Mouse (Mus musculus): Measurements from ENCODE around the gene Bpifa2. TPM values are rescaled to one million over a fixed set of nuclear protein-coding genes. Genes with fewer than 3 reads are reported as not detected.
"Not testable (repeated sequence)": the region's sequence is repeated elsewhere in the genome, so short reads cannot be mapped to it uniquely, and the experiment has no call there.

Bpifa2 gene
- polyA plus RNA-seq, 1 experiment: not detected

- peak; percentile 2 for DNase-seq
- Histone ChIP-seq H3K4me1 (ENCODE audit: control insufficient read depth, insufficient read depth, low read length) (no peaks in the 10 kb centered on the region), H3K27me3 (replicated peaks; ENCODE audit: control insufficient read depth, insufficient read depth, low read length) (no peaks in the 10 kb centered on the region), H3K4me3 (ENCODE audit: insufficient read depth, low read depth, low read length) (no peak overlapping the region), H3K36me3 (ENCODE audit: control insufficient read depth, insufficient read depth, low read length) (no peaks in the 10 kb centered on the region), H3K27ac (ENCODE audit: insufficient read depth, low read depth, low read length) (no peak overlapping the region)
- no peak for TF ChIP-seq POLR2A (IDR thresholded peaks at IDR 0.05; ENCODE audit: low read depth, low read length)
- TF ChIP-seq CTCF (conservative IDR thresholded peaks at IDR 0.05; ENCODE audit: insufficient read depth, insufficient read length, low read depth, low read length): no peak
These were observed 7.0 kb upstream of the Bpifa2 start for GRCm38 (mm10) chr2:154001056-154001455.

DNA sequence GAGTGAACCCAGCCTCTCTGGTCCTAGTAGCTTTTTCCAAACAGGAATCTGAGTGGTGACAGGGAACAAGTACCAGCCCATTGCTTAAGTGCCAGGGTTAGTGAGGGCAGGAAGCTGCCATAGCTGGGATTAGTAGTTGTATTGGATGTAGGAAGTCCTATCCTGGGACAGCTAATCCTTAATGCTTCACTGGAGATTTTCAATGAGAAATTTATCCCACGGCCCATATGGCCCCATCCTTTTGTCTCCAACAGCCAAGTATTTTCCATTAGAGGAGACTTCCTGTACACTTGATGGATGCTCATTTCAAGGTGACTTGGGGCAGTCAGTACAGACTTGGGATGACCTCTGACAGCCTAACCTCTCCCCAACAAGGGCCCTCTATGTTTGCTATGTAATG lies 3.6 kb upstream of the Bpifa2 start:
- TF ChIP-seq POLR2A (IDR thresholded peaks at IDR 0.05; ENCODE audit: low read depth, low read length) (no peak), CTCF (conservative IDR thresholded peaks at IDR 0.05; ENCODE audit: insufficient read depth, insufficient read length, low read depth, low read length) (no peak)
- no peaks in the 10 kb centered on the region for H3K4me1 ChIP-seq (ENCODE audit: control insufficient read depth, insufficient read depth, low read length)
- H3K4me3 ChIP-seq (ENCODE audit: insufficient read depth, low read depth, low read length): no peak overlapping the region
- no peaks in the 10 kb centered on the region for H3K27me3 ChIP-seq (replicated peaks; ENCODE audit: control insufficient read depth, insufficient read depth, low read length)
- H3K36me3 ChIP-seq (ENCODE audit: control insufficient read depth, insufficient read depth, low read length): no peaks in the 10 kb centered on the region
- WGBS: 53% methylated on average over 1 of the region's 1 CpGs
- no peak for DNase-seq
- H3K27ac ChIP-seq (ENCODE audit: insufficient read depth, low read depth, low read length): no peak overlapping the region

DNA sequence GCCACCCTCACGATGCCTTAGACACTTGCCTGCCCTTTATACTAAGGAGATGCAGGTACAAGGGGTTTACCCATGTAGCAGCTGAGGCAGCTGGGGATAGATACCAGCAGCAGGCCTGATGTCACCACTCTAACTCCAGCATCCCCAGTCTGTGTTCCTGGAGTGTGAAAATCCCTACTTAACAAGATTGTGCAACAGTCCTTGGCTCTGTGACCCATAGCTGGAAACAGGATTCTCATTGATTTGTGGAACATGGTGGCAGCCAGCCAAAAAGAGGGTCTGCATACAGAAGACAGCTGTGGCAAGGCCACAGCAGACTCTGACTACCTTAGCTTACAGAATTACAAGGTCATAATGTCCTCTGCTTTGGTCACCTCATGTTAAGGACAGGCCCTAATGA lies 3.0 kb upstream of the Bpifa2 start:
- no peaks in the 10 kb centered on the region for H3K27me3 ChIP-seq (replicated peaks; ENCODE audit: control insufficient read depth, insufficient read depth, low read length)
- no peak overlapping the region for H3K27ac ChIP-seq (ENCODE audit: insufficient read depth, low read depth, low read length)
- H3K4me1 ChIP-seq (ENCODE audit: control insufficient read depth, insufficient read depth, low read length): no peaks in the 10 kb centered on the region
- H3K36me3 ChIP-seq (ENCODE audit: control insufficient read depth, insufficient read depth, low read length): no peaks in the 10 kb centered on the region
- no peak overlapping the region for H3K4me3 ChIP-seq (ENCODE audit: insufficient read depth, low read depth, low read length)
- no peak for TF ChIP-seq CTCF (conservative IDR thresholded peaks at IDR 0.05; ENCODE audit: insufficient read depth, insufficient read length, low read depth, low read length)
- 87% methylated on average over 1 of the region's 1 CpGs for WGBS
- DNase-seq: no peak

- WGBS: 92% methylated on average over 4 of the region's 4 CpGs
- Histone ChIP-seq H3K27me3 (replicated peaks; ENCODE audit: control insufficient read depth, insufficient read depth, low read length) (no peaks in the 10 kb centered on the region), H3K4me1 (ENCODE audit: control insufficient read depth, insufficient read depth, low read length) (no peaks in the 10 kb centered on the region), H3K27ac (ENCODE audit: insufficient read depth, low read depth, low read length) (no peak overlapping the region), H3K4me3 (ENCODE audit: insufficient read depth, low read depth, low read length) (no peak overlapping the region), H3K36me3 (ENCODE audit: control insufficient read depth, insufficient read depth, low read length) (no peaks in the 10 kb centered on the region)
- DNase-seq: no peak
- TF ChIP-seq POLR2A (IDR thresholded peaks at IDR 0.05; ENCODE audit: low read depth, low read length) (no peak), CTCF (conservative IDR thresholded peaks at IDR 0.05; ENCODE audit: insufficient read depth, insufficient read length, low read depth, low read length) (no peak)
These were observed 2.3 kb upstream of the Bpifa2 start for GRCm38 (mm10) chr2:154005734-154006133.

DNA sequence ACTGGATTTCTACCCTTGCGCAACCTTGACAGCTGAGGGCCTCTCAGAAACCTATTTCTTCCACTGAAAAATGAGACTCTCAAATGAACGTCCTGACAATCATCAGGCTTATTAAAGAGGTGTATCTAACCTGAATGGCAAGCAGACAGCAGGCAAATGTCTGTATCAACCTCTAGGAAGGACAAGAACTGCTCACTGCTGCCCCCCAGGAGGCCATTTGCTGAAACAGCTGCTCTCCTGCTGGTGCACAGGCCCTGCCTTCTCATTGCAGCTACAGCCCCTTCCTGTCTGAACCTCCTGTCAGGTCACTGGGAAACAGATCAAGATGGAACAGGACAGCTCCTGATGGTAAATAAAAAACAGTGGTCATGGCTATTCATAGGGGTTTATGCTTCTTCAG lies 1.7 kb upstream of the Bpifa2 start:
- no peaks in the 10 kb centered on the region for H3K36me3 ChIP-seq (ENCODE audit: control insufficient read depth, insufficient read depth, low read length)
- no peak overlapping the region for H3K27ac ChIP-seq (ENCODE audit: insufficient read depth, low read depth, low read length)
- WGBS: 88% methylated on average over 2 of the region's 2 CpGs
- no peaks in the 10 kb centered on the region for H3K4me1 ChIP-seq (ENCODE audit: control insufficient read depth, insufficient read depth, low read length)
- H3K4me3 ChIP-seq (ENCODE audit: insufficient read depth, low read depth, low read length): no peak overlapping the region
- TF ChIP-seq CTCF (conservative IDR thresholded peaks at IDR 0.05; ENCODE audit: insufficient read depth, insufficient read length, low read depth, low read length): no peak
- no peaks in the 10 kb centered on the region for H3K27me3 ChIP-seq (replicated peaks; ENCODE audit: control insufficient read depth, insufficient read depth, low read length)
- DNase-seq: no peak

- Histone ChIP-seq H3K4me3 (ENCODE audit: insufficient read depth, low read depth, low read length) (no peak overlapping the region), H3K27me3 (replicated peaks; ENCODE audit: control insufficient read depth, insufficient read depth, low read length) (no peaks in the 10 kb centered on the region), H3K36me3 (ENCODE audit: control insufficient read depth, insufficient read depth, low read length) (no peaks in the 10 kb centered on the region), H3K27ac (ENCODE audit: insufficient read depth, low read depth, low read length) (no peak overlapping the region), H3K4me1 (ENCODE audit: control insufficient read depth, insufficient read depth, low read length) (no peaks in the 10 kb centered on the region)
- 71% methylated on average over 1 of the region's 1 CpGs for WGBS
- no peak for TF ChIP-seq POLR2A (IDR thresholded peaks at IDR 0.05; ENCODE audit: low read depth, low read length)
- DNase-seq: no peak
These were observed 684 bp upstream of the Bpifa2 start for GRCm38 (mm10) chr2:154007381-154007780.

DNA sequence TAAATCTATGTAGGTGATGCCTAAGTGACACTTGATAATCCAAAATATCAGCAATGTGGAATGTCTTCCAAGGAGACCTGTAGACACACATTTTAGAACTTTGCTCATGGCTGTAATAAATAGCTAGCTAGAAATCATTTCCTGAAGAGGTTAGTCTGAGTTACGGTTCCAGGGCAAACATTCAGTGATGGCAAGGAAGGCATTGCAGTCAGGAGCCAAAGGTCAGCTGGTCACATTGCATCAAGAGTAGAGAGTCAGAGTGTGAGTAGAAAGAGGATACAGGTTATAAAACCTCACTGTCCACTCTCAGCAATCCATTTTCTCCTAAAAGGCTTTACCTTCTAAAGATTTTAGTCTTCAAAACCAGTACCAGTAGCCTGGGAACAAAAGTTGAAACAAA lies 9.9 kb downstream of the Bpifa2 start:
- DNase-seq: peak; percentile 80
- no peaks in the 10 kb centered on the region for H3K36me3 ChIP-seq (ENCODE audit: control insufficient read depth, insufficient read depth, low read length)
- H3K4me1 ChIP-seq (ENCODE audit: control insufficient read depth, insufficient read depth, low read length): no peaks in the 10 kb centered on the region
- 25% methylated on average over 1 of the region's 1 CpGs for WGBS
- TF ChIP-seq CTCF (conservative IDR thresholded peaks at IDR 0.05; ENCODE audit: insufficient read depth, insufficient read length, low read depth, low read length) (no peak), POLR2A (IDR thresholded peaks at IDR 0.05; ENCODE audit: low read depth, low read length) (no peak)
- H3K27me3 ChIP-seq (replicated peaks; ENCODE audit: control insufficient read depth, insufficient read depth, low read length): no peaks in the 10 kb centered on the region
- H3K27ac ChIP-seq (ENCODE audit: insufficient read depth, low read depth, low read length): no peak overlapping the region
- H3K4me3 ChIP-seq (ENCODE audit: insufficient read depth, low read depth, low read length): no peak overlapping the region

- not testable (repeated sequence) for H3K36me3 ChIP-seq (ENCODE audit: control insufficient read depth, insufficient read depth, low read length); H3K27ac ChIP-seq (ENCODE audit: insufficient read depth, low read depth, low read length)
- WGBS: 84% methylated on average over 4 of the region's 4 CpGs
These were observed 16.6 kb downstream of the Bpifa2 start for GRCm38 (mm10) chr2:154024676-154025075.

More at GRCm38 (mm10) chr2:154024676-154025075, 16.6 kb downstream of the Bpifa2 start:
- not testable (repeated sequence) for H3K4me1 ChIP-seq (ENCODE audit: control insufficient read depth, insufficient read depth, low read length); H3K4me3 ChIP-seq (ENCODE audit: insufficient read depth, low read depth, low read length); H3K27me3 ChIP-seq (replicated peaks; ENCODE audit: control insufficient read depth, insufficient read depth, low read length)
- DNase-seq: peak; percentile 66
